Mouse (Mus musculus): Measurements from ENCODE around the gene Cgref1. TPM values are rescaled to one million over a fixed set of nuclear protein-coding genes. Genes with fewer than 3 reads are reported as not detected.

The Cgref1 gene
- polyA plus RNA-seq, 1 experiment, result 5.7 TPM

DNA sequence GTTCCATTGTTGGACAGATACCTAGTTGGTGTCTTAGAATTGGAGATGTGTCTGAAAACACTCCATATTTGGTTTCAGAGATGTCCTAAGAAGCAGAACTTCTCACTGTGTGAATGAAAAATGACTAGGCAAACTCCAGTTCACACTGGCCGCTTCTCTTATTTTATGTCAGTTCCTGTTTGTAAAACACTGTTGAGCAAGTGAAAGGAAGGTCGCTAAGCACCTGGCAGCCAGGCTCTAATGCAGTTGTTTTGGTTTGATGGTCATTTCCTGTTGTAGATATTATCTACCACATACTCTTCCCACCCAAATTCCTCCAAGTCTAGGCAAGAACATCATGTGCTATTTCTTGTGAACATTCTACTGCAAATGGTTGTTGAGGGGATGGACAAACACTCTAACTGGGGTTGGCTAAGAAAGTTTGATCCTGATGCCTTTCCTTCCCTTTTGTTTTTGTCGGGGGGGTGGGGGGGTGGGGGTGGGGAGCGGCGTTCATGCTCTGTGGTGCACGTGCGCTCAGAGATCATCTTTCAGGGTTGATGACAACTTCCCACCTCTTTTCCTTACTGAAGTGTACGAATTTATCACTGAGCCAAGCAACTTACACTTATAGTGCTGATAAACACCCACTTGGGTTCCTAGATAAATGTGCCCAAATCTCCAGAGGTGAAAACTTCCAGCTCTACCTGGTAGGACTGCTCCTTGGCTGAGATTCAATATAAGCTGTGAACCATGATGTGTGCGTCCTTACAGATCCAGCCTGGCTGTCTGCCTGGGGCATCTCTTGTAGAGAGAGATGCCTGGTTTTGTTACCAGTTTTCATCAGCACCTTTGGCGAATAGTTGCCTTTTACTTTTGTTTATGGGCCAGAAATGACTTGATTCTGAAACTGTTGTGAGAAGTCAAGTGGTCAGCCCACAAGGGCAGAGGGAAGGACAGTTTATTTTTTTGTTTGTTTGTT, 16.4 kb upstream of the Cgref1 start:
- DNase-seq, result no peak

GRCm38 (mm10) chr5:30960814-30961213, 15.4 kb upstream of the Cgref1 start:
- H3K4me3 ChIP-seq (replicated peaks; ENCODE audit: extremely low read depth, low read depth, low read length), result no peak overlapping the region
- DNase-seq, result no peak
- 87% methylated on average over 2 of the region's 2 CpGs for WGBS
- peaks cover 19% of the 10 kb centered on the region for H3K4me1 ChIP-seq (ENCODE audit: control insufficient read depth, insufficient read depth, low read length)
- TF ChIP-seq CTCF (IDR thresholded peaks at IDR 0.05; ENCODE audit: insufficient read depth, low read length), result no peak
- TF ChIP-seq POLR2A (IDR thresholded peaks at IDR 0.05; ENCODE audit: borderline replicate concordance, extremely low read depth, low read depth, low read length), result no peak

More for the DNA sequence above, 16.4 kb upstream of the Cgref1 start:
- WGBS, result 36% methylated on average over 10 of the region's 10 CpGs
- TF ChIP-seq CTCF (IDR thresholded peaks at IDR 0.05; ENCODE audit: insufficient read depth, low read length) (no peak), POLR2A (IDR thresholded peaks at IDR 0.05; ENCODE audit: borderline replicate concordance, extremely low read depth, low read depth, low read length) (no peak)
- Histone ChIP-seq H3K4me1 (ENCODE audit: control insufficient read depth, insufficient read depth, low read length) (peaks cover 19% of the 10 kb centered on the region), H3K4me3 (replicated peaks; ENCODE audit: extremely low read depth, low read depth, low read length) (no peak overlapping the region)

DNA sequence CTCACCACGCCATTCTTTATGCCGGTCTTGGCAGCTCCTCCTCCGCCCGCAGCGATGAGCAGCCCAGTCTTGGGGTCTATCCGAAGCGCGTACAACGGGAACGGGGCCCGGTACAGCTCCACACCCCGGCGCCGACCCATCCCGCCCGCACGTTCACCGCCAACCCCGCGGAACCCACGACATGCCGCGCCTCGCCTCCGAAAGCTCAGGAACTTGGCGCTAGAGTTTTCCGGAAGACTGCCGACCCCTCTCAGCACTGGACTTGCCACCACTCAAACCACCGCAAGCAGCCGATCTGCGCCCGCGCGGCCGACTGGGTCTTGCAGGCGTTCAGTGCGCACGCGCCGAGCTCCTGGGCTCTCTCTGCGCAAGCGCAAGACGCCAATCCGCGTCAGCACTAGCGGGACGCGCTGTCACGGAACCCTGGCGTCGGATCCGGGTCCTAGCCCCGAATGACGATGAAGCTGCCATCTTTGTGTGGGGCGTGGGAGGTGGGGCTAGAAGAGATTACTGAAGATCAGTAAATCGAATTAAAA, 14.6 kb upstream of the Cgref1 start, which contains the start of gene Preb:
Preb (minus strand) TSS at position 396 of the 536 bp plus-strand sequence.
- H3K4me3 ChIP-seq (replicated peaks; ENCODE audit: extremely low read depth, low read depth, low read length), result peak within 1 kb of the TSS; percentile 96
- TF ChIP-seq CTCF (IDR thresholded peaks at IDR 0.05; ENCODE audit: insufficient read depth, low read length) (no peak), POLR2A (IDR thresholded peaks at IDR 0.05; ENCODE audit: borderline replicate concordance, extremely low read depth, low read depth, low read length) (peak; percentile 84)
- under 1% methylated on average over 56 of the region's 56 CpGs for WGBS
- peak; percentile 98 for DNase-seq
- peaks cover 19% of the 10 kb centered on the region for H3K4me1 ChIP-seq (ENCODE audit: control insufficient read depth, insufficient read depth, low read length)

DNA sequence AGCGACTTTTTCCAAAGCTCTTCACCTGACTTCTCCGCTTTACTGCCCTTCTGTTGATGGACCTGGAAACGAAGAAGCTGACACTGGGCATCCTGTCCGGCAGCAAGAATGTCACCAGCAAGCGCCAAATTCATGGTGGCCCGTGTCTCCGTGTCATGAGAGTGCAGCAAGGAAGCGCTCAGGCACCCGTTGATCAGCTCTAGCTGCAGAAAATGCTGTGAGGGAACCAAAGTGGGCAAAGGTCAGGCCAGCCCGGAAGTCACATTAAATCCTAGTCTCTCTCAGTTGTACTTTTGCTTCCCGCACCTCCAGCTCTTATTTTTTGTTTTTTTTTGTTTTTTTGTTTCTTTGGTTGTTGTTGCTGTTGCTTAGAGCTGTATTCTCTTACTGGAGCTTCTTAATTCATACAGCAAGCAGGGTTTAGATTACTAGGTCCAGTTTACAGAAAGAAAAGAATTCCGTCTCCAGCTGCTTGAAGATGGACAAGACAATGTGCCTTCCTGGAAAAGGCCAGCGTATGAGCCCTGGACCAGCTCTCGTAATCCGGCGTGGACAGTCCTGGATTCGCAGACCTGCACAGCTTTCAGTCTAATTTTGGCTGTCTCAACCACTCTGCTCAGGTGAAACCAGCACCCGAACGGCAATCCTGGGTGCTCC, 13.9 kb upstream of the Cgref1 start:
- TF ChIP-seq POLR2A (IDR thresholded peaks at IDR 0.05; ENCODE audit: borderline replicate concordance, extremely low read depth, low read depth, low read length) (no peak), CTCF (IDR thresholded peaks at IDR 0.05; ENCODE audit: insufficient read depth, low read length) (no peak)
- peak overlapping the region; percentile 96 for H3K4me3 ChIP-seq (replicated peaks; ENCODE audit: extremely low read depth, low read depth, low read length)
- WGBS, result 19% methylated on average over 19 of the region's 19 CpGs
- H3K4me1 ChIP-seq (ENCODE audit: control insufficient read depth, insufficient read depth, low read length), result peaks cover 19% of the 10 kb centered on the region
- no peak for DNase-seq

DNA sequence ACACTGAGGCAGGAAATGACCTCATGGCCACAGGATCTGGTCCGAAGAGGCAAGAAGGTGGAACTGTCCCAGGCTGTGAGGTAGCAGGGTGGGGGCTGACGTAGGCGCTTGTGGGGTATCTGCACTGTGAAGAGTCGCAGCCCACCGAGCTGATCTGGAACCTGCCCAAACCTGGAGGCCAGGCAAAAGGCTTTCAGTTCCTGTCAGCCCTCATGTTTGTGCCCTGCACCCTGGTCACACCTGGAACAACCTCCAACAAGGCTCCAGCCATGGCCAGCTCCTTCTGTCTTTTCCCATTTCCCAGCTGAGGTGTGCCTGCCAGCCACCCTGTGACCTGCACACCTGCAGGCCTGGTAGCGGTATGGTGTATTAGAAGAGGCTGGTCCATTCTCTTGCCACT, 12.5 kb upstream of the Cgref1 start:
- Histone ChIP-seq H3K4me1 (ENCODE audit: control insufficient read depth, insufficient read depth, low read length) (peaks cover 19% of the 10 kb centered on the region), H3K4me3 (replicated peaks; ENCODE audit: extremely low read depth, low read depth, low read length) (no peak overlapping the region)
- 89% methylated on average over 6 of the region's 6 CpGs for WGBS
- no peak for TF ChIP-seq POLR2A (IDR thresholded peaks at IDR 0.05; ENCODE audit: borderline replicate concordance, extremely low read depth, low read depth, low read length)
- no peak for TF ChIP-seq CTCF (IDR thresholded peaks at IDR 0.05; ENCODE audit: insufficient read depth, low read length)
- no peak for DNase-seq

- TF ChIP-seq POLR2A (IDR thresholded peaks at IDR 0.05; ENCODE audit: borderline replicate concordance, extremely low read depth, low read depth, low read length), result no peak
- DNase-seq, result no peak
- Histone ChIP-seq H3K4me1 (ENCODE audit: control insufficient read depth, insufficient read depth, low read length) (peaks cover 11% of the 10 kb centered on the region), H3K4me3 (replicated peaks; ENCODE audit: extremely low read depth, low read depth, low read length) (no peak overlapping the region)
- 86% methylated on average over 6 of the region's 6 CpGs for WGBS
Observed at GRCm38 (mm10) chr5:30955751-30956150, 10.4 kb upstream of the Cgref1 start.

- DNase-seq, result no peak
- Histone ChIP-seq H3K4me1 (ENCODE audit: control insufficient read depth, insufficient read depth, low read length) (peaks cover 11% of the 10 kb centered on the region), H3K4me3 (replicated peaks; ENCODE audit: extremely low read depth, low read depth, low read length) (no peak overlapping the region)
- WGBS, result 93% methylated on average over 9 of the region's 9 CpGs
- TF ChIP-seq POLR2A (IDR thresholded peaks at IDR 0.05; ENCODE audit: borderline replicate concordance, extremely low read depth, low read depth, low read length) (no peak; the same call in 1 of the 2 replicates), CTCF (IDR thresholded peaks at IDR 0.05; ENCODE audit: insufficient read depth, low read length) (no peak)
Observed at GRCm38 (mm10) chr5:30954556-30954955, 9.2 kb upstream of the Cgref1 start.

DNA sequence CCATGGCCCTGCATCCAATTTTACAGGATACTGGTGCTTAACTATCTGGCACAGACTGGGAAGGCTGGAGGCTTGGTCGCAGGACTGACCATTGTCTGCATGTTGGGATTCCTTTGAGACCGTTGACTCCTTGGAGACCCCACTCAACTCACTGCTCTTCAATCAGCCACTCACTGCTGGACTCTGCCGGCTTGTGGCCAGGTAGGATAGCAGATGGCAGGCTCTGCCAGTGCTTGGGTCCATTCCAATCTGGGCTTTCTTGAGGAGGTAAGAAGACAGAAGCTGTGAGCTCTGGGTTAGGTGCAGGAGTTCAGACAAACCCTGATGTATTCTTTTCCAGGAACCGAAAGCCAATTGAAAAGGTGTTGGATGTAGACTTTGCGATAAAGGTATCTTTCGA, 8.7 kb upstream of the Cgref1 start:
- WGBS, result 92% methylated on average over 6 of the region's 6 CpGs
- TF ChIP-seq CTCF (IDR thresholded peaks at IDR 0.05; ENCODE audit: insufficient read depth, low read length) (no peak), POLR2A (IDR thresholded peaks at IDR 0.05; ENCODE audit: borderline replicate concordance, extremely low read depth, low read depth, low read length) (no peak)
- H3K4me1 ChIP-seq (ENCODE audit: control insufficient read depth, insufficient read depth, low read length), result peaks cover 7% of the 10 kb centered on the region
- H3K4me3 ChIP-seq (replicated peaks; ENCODE audit: extremely low read depth, low read depth, low read length), result no peak overlapping the region
- no peak for DNase-seq

DNA sequence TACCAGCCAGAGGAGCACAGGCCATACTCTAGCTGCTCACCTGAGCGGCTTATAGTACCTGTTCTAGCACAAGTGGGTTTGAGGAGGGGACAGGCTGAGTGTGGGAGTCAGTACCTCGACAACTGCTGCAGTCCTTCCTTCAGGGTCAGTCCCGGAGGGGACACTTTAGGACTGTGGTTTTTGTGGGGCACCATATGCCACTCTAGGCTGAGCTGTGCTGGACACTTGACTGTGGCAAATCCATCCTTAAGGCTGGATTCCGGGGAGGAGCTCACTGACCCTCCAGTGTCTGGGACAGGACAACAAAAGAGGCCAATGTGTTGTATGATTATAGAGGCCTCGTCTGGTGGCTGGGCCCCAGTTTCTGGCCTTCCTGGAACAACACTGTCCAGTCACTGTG, 7.2 kb upstream of the Cgref1 start:
- DNase-seq, result no peak
- 84% methylated on average over 5 of the region's 5 CpGs for WGBS
- TF ChIP-seq POLR2A (IDR thresholded peaks at IDR 0.05; ENCODE audit: borderline replicate concordance, extremely low read depth, low read depth, low read length), result no peak
- TF ChIP-seq CTCF (IDR thresholded peaks at IDR 0.05; ENCODE audit: insufficient read depth, low read length), result no peak
- Histone ChIP-seq H3K4me1 (ENCODE audit: control insufficient read depth, insufficient read depth, low read length) (peaks cover under 1% of the 10 kb centered on the region; the same call in 1 of the 2 replicates), H3K4me3 (replicated peaks; ENCODE audit: extremely low read depth, low read depth, low read length) (no peak overlapping the region)

Data from lung, adult 2 months (tissue).